Mouse (Mus musculus): Measurements from ENCODE around the gene Vmn1r10. TPM values are rescaled to one million over a fixed set of nuclear protein-coding genes. Genes with fewer than 3 reads are reported as not detected.

Gene Vmn1r10
- not detected in 2 replicates for polyA plus RNA-seq (2015; fragmentation: Nextera tagmentation; extraction: Ambion mirVana)

DNA sequence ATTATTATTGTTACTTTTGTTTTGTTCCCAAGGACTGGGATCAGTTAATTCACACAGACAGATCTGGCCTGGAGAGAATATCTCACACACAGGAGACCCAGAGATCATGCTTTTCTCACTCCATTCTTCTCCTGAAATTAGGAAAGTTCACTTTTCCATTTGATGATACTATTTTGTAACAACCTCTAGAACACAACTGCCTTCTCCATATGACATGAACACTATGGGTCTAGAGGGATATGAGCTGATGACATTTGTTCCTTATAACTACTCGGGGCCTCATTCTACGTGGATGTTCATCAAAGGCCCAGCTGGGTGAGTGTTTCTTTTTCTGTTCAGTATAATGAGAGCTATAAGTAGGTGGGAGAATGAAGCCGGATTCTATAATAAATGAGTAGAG, at the start of gene Vmn1r10:
TSS of gene Vmn1r10 (plus strand) at position 301 of the 400 bp plus-strand sequence.
- H3K9me3 ChIP-seq = no peaks in the 10 kb centered on the region
- no peaks in the 10 kb centered on the region for H3K36me3 ChIP-seq
- no peak within 1 kb of the TSS for H3K4me2 ChIP-seq
- no peak within 1 kb of the TSS for H3K27ac ChIP-seq
- no peak for ATAC-seq (ENCODE audit: borderline replicate concordance, extremely low read depth, low FRiP score, low TSS enrichment)
- H3K27me3 ChIP-seq = no peaks in the 10 kb centered on the region
- no peak within 1 kb of the TSS for H3K4me3 ChIP-seq
- 73% methylated on average over 3 of the region's 3 CpGs for WGBS
- H3K9ac ChIP-seq = no peak within 1 kb of the TSS
- H3K4me1 ChIP-seq = no peaks in the 10 kb centered on the region

DNA sequence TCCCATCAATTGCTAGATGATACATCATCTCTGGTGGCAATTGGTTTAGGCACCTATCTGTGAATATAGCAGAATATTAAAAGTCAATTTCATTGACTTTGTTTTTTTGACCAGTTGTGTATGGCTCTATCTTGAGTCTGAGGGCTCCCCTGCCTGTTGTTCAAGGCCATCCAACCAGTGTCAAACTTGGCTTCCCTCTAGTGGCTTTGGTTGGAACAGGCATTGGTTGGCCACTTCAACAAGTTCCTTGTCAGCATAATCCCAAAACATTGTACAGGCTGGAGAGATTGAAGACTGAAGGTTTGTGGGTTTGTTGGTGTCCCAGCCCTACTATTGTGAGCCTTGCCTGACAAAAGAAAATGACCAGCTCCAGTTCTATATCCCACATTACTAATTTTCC, 45.5 kb upstream of the Vmn1r10 start:
- no peak overlapping the region for H3K9ac ChIP-seq
- no peaks in the 10 kb centered on the region for H3K36me3 ChIP-seq
- no peak overlapping the region for H3K4me3 ChIP-seq
- H3K9me3 ChIP-seq = no peaks in the 10 kb centered on the region
- no peak overlapping the region for H3K27ac ChIP-seq
- no peak for ATAC-seq (ENCODE audit: borderline replicate concordance, extremely low read depth, low FRiP score, low TSS enrichment)
- H3K27me3 ChIP-seq = no peaks in the 10 kb centered on the region
- H3K4me2 ChIP-seq = no peak overlapping the region
- H3K4me1 ChIP-seq = no peaks in the 10 kb centered on the region

DNA sequence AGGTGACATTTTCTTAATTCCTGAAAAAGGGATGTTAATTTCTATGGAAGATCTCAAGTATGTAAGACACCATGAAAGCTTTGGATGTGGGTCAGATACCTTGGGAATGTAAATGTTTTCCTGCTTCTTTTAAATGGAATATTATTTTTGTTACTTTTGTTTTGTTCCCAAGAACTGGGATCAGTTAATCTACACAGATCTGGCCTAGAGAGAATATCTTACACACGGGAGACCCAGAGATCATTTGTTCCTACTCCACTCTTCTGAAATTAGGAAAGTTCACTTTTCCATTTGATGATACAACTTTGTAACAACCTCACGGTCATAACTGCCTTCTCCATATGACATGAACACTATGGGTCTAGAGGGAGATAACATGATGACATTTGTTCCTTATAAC, 42.8 kb upstream of the Vmn1r10 start, which contains the start of gene Vmn1r9:
TSS of gene Vmn1r9 (plus strand) at position 301 of the 400 bp plus-strand sequence.
- Histone ChIP-seq H3K27me3 (no peaks in the 10 kb centered on the region), H3K4me1 (no peaks in the 10 kb centered on the region), H3K9me3 (no peaks in the 10 kb centered on the region), H3K36me3 (no peaks in the 10 kb centered on the region), H3K9ac (no peak within 1 kb of the TSS), H3K27ac (no peak within 1 kb of the TSS), H3K4me3 (no peak within 1 kb of the TSS), H3K4me2 (no peak within 1 kb of the TSS)
- ATAC-seq (ENCODE audit: borderline replicate concordance, extremely low read depth, low FRiP score, low TSS enrichment) = no peak
- 87% methylated on average over 2 of the region's 2 CpGs for WGBS

DNA sequence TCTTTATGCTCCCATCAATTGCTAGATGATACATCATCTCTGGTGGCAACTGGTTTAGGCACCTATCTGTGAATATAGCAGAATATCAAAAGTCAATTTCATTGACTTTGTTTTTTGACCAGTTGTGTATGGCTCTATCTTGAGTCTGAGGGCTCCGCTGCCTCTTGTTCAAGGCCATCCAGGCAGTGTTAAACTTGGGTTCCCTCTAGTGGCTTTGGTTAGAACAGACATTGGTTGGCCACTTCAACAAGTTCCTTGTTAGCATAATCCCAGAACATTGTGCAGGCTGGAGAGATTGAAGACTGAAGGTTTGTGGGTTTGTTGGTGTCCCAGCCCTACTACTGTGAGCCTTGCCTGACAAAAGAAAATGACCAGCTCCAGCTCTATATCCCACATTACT, 2.9 kb upstream of the Vmn1r10 start:
- Histone ChIP-seq H3K36me3 (no peaks in the 10 kb centered on the region), H3K27me3 (no peaks in the 10 kb centered on the region), H3K4me1 (no peaks in the 10 kb centered on the region), H3K4me3 (no peak overlapping the region), H3K9me3 (no peaks in the 10 kb centered on the region), H3K4me2 (no peak overlapping the region), H3K27ac (no peak overlapping the region), H3K9ac (no peak overlapping the region)
- 59% methylated on average over 1 of the region's 1 CpGs for WGBS
- ATAC-seq (ENCODE audit: borderline replicate concordance, extremely low read depth, low FRiP score, low TSS enrichment) = no peak

DNA sequence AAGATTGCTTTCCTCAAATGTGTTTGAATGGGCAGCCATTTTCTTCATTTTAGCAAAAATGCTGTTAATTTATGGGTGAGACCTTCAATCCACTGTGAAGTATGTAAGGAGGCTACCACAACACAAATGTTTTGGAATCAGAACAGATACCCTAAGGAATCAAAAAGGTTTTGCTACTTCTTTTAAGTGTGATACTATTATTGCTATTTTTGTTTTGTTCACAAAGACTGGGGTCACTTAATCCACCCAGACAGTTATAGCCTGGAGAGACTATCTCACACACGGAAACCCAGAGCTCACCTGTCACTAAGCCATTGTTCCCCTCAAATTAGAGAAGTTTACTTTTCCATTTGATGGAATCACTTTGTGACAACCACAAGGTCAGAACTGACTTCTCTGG, 23.9 kb downstream of the Vmn1r10 start, which contains the start of gene Vmn1r11:
TSS of gene Vmn1r11 (plus strand) at position 301 of the 400 bp plus-strand sequence.
- H3K27ac ChIP-seq = no peak within 1 kb of the TSS
- no peak within 1 kb of the TSS for H3K4me2 ChIP-seq
- H3K4me1 ChIP-seq = no peaks in the 10 kb centered on the region
- no peaks in the 10 kb centered on the region for H3K27me3 ChIP-seq
- H3K9ac ChIP-seq = no peak within 1 kb of the TSS
- H3K9me3 ChIP-seq = no peaks in the 10 kb centered on the region
- H3K36me3 ChIP-seq = no peaks in the 10 kb centered on the region
- no peak for ATAC-seq (ENCODE audit: borderline replicate concordance, extremely low read depth, low FRiP score, low TSS enrichment)
- H3K4me3 ChIP-seq = no peak within 1 kb of the TSS
- WGBS = 53% methylated on average over 1 of the region's 1 CpGs

DNA sequence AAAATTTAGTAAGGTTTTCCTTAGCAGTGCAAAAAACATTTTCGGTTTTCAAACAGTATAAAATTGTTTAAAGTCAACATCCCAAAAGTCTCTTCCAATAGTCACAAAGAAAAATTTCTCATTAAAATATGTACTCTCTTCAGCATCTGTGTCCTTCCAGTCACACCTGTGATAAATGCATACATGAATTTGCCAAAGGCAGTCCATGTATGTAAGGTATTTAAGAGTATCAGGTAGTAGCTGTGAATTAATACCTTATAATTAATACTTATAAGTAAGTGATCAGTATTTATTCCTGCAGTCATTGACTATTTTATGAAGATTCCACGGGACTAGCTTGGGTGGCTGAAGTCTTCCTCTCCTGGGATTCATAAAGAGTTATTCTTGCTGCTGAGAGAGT, 47.4 kb downstream of the Vmn1r10 start, which contains the start of gene Vmn1r12:
TSS of gene Vmn1r12 (plus strand) at position 301 of the 400 bp plus-strand sequence.
- WGBS = 76% methylated on average over 2 of the region's 2 CpGs

More for the DNA sequence above, 47.4 kb downstream of the Vmn1r10 start, which contains the start of gene Vmn1r12:
- no peak within 1 kb of the TSS for H3K4me2 ChIP-seq
- no peaks in the 10 kb centered on the region for H3K36me3 ChIP-seq
- no peak within 1 kb of the TSS for H3K9ac ChIP-seq
- H3K27ac ChIP-seq = no peak within 1 kb of the TSS
- H3K4me1 ChIP-seq = no peaks in the 10 kb centered on the region
- no peak within 1 kb of the TSS for H3K4me3 ChIP-seq
- ATAC-seq (ENCODE audit: borderline replicate concordance, extremely low read depth, low FRiP score, low TSS enrichment) = no peak
- no peaks in the 10 kb centered on the region for H3K27me3 ChIP-seq
- no peaks in the 10 kb centered on the region for H3K9me3 ChIP-seq

Other genes with a start within 250 kb of the Vmn1r10 start
- 60.9 and 62.9 TPM in 2 replicates for gene Nt5c3, start 185.5 kb upstream of the Vmn1r10 start, polyA plus RNA-seq (2015; fragmentation: Nextera tagmentation; extraction: Ambion mirVana)
- gene Vmn1r4, start 185.4 kb upstream of the Vmn1r10 start, polyA plus RNA-seq (2015; fragmentation: Nextera tagmentation; extraction: Ambion mirVana) = 0.23 and 0.32 TPM in 2 replicates
- gene Vmn1r5, start 139.2 kb upstream of the Vmn1r10 start, polyA plus RNA-seq (2015; fragmentation: Nextera tagmentation; extraction: Ambion mirVana) = not detected in 2 replicates
- not detected in 2 replicates for gene Vmn1r6, start 112.2 kb upstream of the Vmn1r10 start, polyA plus RNA-seq (2015; fragmentation: Nextera tagmentation; extraction: Ambion mirVana)
- gene Vmn1r7, start 84.1 kb upstream of the Vmn1r10 start, polyA plus RNA-seq (2015; fragmentation: Nextera tagmentation; extraction: Ambion mirVana) = not detected in 2 replicates
- gene Vmn1r8, start 77.2 kb upstream of the Vmn1r10 start, polyA plus RNA-seq (2015; fragmentation: Nextera tagmentation; extraction: Ambion mirVana) = not detected in 2 replicates
- not detected in 2 replicates for gene Vmn1r9, start 42.7 kb upstream of the Vmn1r10 start, polyA plus RNA-seq (2015; fragmentation: Nextera tagmentation; extraction: Ambion mirVana)
- gene Vmn1r11, start 24.0 kb downstream of the Vmn1r10 start, polyA plus RNA-seq (2015; fragmentation: Nextera tagmentation; extraction: Ambion mirVana) = not detected in 2 replicates
- gene Vmn1r12, start 47.5 kb downstream of the Vmn1r10 start, polyA plus RNA-seq (2015; fragmentation: Nextera tagmentation; extraction: Ambion mirVana) = not detected in 2 replicates
- not detected in 2 replicates for gene Vmn1r13, start 93.8 kb downstream of the Vmn1r10 start, polyA plus RNA-seq (2015; fragmentation: Nextera tagmentation; extraction: Ambion mirVana)
- gene Vmn1r14, start 122.2 kb downstream of the Vmn1r10 start, polyA plus RNA-seq (2015; fragmentation: Nextera tagmentation; extraction: Ambion mirVana) = not detected in 2 replicates
- gene Vmn1r15, start 148.5 kb downstream of the Vmn1r10 start, polyA plus RNA-seq (2015; fragmentation: Nextera tagmentation; extraction: Ambion mirVana) = not detected in 2 replicates
- not detected in 2 replicates for gene Vmn1r16, start 220.0 kb downstream of the Vmn1r10 start, polyA plus RNA-seq (2015; fragmentation: Nextera tagmentation; extraction: Ambion mirVana)

All from lung, embryonic 15.5 days (tissue).